Mouse (Mus musculus) megakaryocyte, embryonic 14.5 days (primary cell): Measurements from ENCODE around the gene Tent5b. TPM values are rescaled to one million over a fixed set of nuclear protein-coding genes. Genes with fewer than 3 reads are reported as not detected.
A peak's percentile ranks its signal among the peaks of the same experiment; 100 is the strongest.

Experiments used
- H3K27me3 ChIP-seq: replicated peaks from 2 replicates; pipeline ENCODE3; 2012; ENCODE audit warnings: inconsistent platforms
- H3K36me3 ChIP-seq: replicated peaks from 2 replicates; pipeline ENCODE3; 2012; ENCODE audit warnings: low read length, inconsistent platforms, mixed read lengths
- H3K4me1 ChIP-seq: 2 replicates; pipeline ENCODE4 v1.6.1; 2012; ENCODE audit warnings: inconsistent platforms
- H3K4me3 ChIP-seq: replicated peaks from 2 replicates; pipeline ENCODE3; 2012; ENCODE audit warnings: moderate library complexity, mild to moderate bottlenecking, inconsistent platforms
- H3K9me3 ChIP-seq: 2 replicates; pipeline ENCODE4 v1.6.1; 2012; ENCODE audit warnings: inconsistent platforms
- FLI1 ChIP-seq: IDR thresholded peaks from 2 replicates; pipeline ENCODE4 v1.6.1; 2012; ENCODE audit warnings: low read length, inconsistent platforms, mixed read lengths
- GATA1 ChIP-seq: IDR thresholded peaks from 3 replicates; pipeline ENCODE4 v1.6.1; 2012; ENCODE audit warnings: mixed read lengths, low read length, inconsistent platforms, borderline replicate concordance
- polyA plus RNA-seq: library from polyadenylated mRNA; stranded (reverse); fragments of >175 nt; gene quantifications from 2 replicates; pipeline ENCODE4 v1.2.3, GENCODE M21; 2012; ENCODE audit warnings: low replicate concordance; ENCODE audit not compliant: insufficient read depth

Gene Tent5b
- polyA plus RNA-seq, 1 experiment = not detected

GRCm38 (mm10) chr4:133485691-133486425, 5.9 kb downstream of the Tent5b start:
- TF ChIP-seq FLI1 (no peak), GATA1 (no peak)
- no peaks in the 10 kb centered on the region for H3K36me3 ChIP-seq
- H3K9me3 ChIP-seq = no peaks in the 10 kb centered on the region
- peaks cover 14% of the 10 kb centered on the region for H3K4me1 ChIP-seq
- peaks cover 87% of the 10 kb centered on the region for H3K27me3 ChIP-seq
- H3K4me3 ChIP-seq = no peak overlapping the region

GRCm38 (mm10) chr4:133486673-133487357, 6.9 kb downstream of the Tent5b start:
- no peaks in the 10 kb centered on the region for H3K9me3 ChIP-seq
- H3K27me3 ChIP-seq = peaks cover 87% of the 10 kb centered on the region

GRCm38 (mm10) chr4:133488619-133489392, 8.9 kb downstream of the Tent5b start:
- no peaks in the 10 kb centered on the region for H3K9me3 ChIP-seq
- H3K36me3 ChIP-seq = no peaks in the 10 kb centered on the region
- peaks cover 15% of the 10 kb centered on the region for H3K4me1 ChIP-seq
- peaks cover 82% of the 10 kb centered on the region for H3K27me3 ChIP-seq
- H3K4me3 ChIP-seq = no peak overlapping the region
- TF ChIP-seq GATA1 (no peak), FLI1 (no peak)

More at GRCm38 (mm10) chr4:133486673-133487357, 6.9 kb downstream of the Tent5b start:
- Histone ChIP-seq H3K4me3 (no peak overlapping the region), H3K4me1 (peaks cover 14% of the 10 kb centered on the region), H3K36me3 (no peaks in the 10 kb centered on the region)
- no peak for TF ChIP-seq GATA1
- no peak for TF ChIP-seq FLI1

GRCm38 (mm10) chr4:133489489-133490245, 9.7 kb downstream of the Tent5b start:
- Histone ChIP-seq H3K4me3 (no peak overlapping the region), H3K9me3 (no peaks in the 10 kb centered on the region), H3K27me3 (peaks cover 75% of the 10 kb centered on the region), H3K36me3 (no peaks in the 10 kb centered on the region), H3K4me1 (peaks cover 15% of the 10 kb centered on the region)
- TF ChIP-seq FLI1 (no peak), GATA1 (no peak)

GRCm38 (mm10) chr4:133491800-133492199, 11.9 kb downstream of the Tent5b start:
- no peaks in the 10 kb centered on the region for H3K36me3 ChIP-seq
- no peak for TF ChIP-seq GATA1
- no peak for TF ChIP-seq FLI1
- H3K27me3 ChIP-seq = peaks cover 77% of the 10 kb centered on the region
- H3K4me1 ChIP-seq = peaks cover 15% of the 10 kb centered on the region
- no peaks in the 10 kb centered on the region for H3K9me3 ChIP-seq
- no peak overlapping the region for H3K4me3 ChIP-seq

- no peaks in the 10 kb centered on the region for H3K36me3 ChIP-seq
- no peak for TF ChIP-seq FLI1
- no peak for TF ChIP-seq GATA1
- peaks cover 34% of the 10 kb centered on the region for H3K4me1 ChIP-seq
- no peaks in the 10 kb centered on the region for H3K9me3 ChIP-seq
- peaks cover 77% of the 10 kb centered on the region for H3K27me3 ChIP-seq
- peak overlapping the region; percentile 91 for H3K4me3 ChIP-seq
Observed at GRCm38 (mm10) chr4:133493895-133494294, 14.0 kb downstream of the Tent5b start.

GRCm38 (mm10) chr4:133494432-133494831, 14.5 kb downstream of the Tent5b start:
- Histone ChIP-seq H3K36me3 (no peaks in the 10 kb centered on the region), H3K27me3 (peaks cover 77% of the 10 kb centered on the region), H3K4me1 (peaks cover 34% of the 10 kb centered on the region), H3K4me3 (peak overlapping the region; percentile 91), H3K9me3 (no peaks in the 10 kb centered on the region)
- no peak for TF ChIP-seq FLI1
- no peak for TF ChIP-seq GATA1

GRCm38 (mm10) chr4:133494867-133495266, 14.9 kb downstream of the Tent5b start:
- peaks cover 34% of the 10 kb centered on the region for H3K4me1 ChIP-seq
- H3K27me3 ChIP-seq = peaks cover 77% of the 10 kb centered on the region
- no peaks in the 10 kb centered on the region for H3K36me3 ChIP-seq
- no peak for TF ChIP-seq FLI1
- TF ChIP-seq GATA1 = no peak
- no peaks in the 10 kb centered on the region for H3K9me3 ChIP-seq
- H3K4me3 ChIP-seq = no peak overlapping the region

- Histone ChIP-seq H3K36me3 (no peaks in the 10 kb centered on the region), H3K4me1 (peaks cover 34% of the 10 kb centered on the region), H3K27me3 (peaks cover 84% of the 10 kb centered on the region), H3K4me3 (no peak overlapping the region), H3K9me3 (no peaks in the 10 kb centered on the region)
- TF ChIP-seq FLI1 (no peak), GATA1 (no peak)
Observed at GRCm38 (mm10) chr4:133495711-133496110, 15.8 kb downstream of the Tent5b start.
